10 mouse cellular contexts compared by ENCODE assay signal in the genomic region with DNA sequence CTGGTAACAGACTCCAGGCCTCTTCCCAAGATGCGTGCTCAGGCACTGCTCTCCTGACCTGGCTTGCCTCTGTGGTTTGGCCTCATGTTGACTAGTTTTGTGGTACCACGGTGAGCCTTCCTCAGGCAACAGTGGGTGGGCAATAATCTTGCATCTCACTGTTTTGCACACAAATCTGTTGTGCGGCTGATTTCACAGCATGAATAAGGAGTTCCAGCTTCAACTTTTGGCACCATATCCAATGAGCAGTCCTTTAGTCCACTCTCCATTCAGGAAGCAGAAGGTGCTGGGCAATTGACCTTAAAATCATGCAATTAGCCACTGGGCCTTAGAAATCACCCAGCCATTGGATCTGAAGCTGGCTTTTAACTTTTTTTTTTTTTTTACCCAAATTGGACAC.
"Had no signal": no experiment of that assay in that cellular context is flagged by ENCODE, and none has a peak within 500 bp of the region (broad histone marks: within the 10 kb centered on the region; RNA-seq: fewer than 3 reads in every experiment).

No protein-coding gene starts in this region.

- ATAC-seq: liver, postnatal 0 days; lung, postnatal 0 days had no signal

- DNase-seq: kidney, postnatal 25 days; layer of hippocampus, adult 9-11 months; liver, postnatal 0 days; lung, embryonic 14.5 days; midbrain, embryonic 14.5 days; retina, postnatal 1 day; right cerebral cortex, postnatal 25 days; spleen, adult 18-20 months; thymus, postnatal 25 days had no signal
